Mouse (Mus musculus) liver, adult (tissue): Measurements from ENCODE around the gene Trmt112.

ENCODE experiments used
- GATA4 ChIP-seq: IDR thresholded peaks from 2 replicates; pipeline ENCODE4 v1.6.1; 2014; ENCODE audit warnings: mild to moderate bottlenecking, low read length; ENCODE audit not compliant: insufficient replicate concordance

The Trmt112 gene

DNA sequence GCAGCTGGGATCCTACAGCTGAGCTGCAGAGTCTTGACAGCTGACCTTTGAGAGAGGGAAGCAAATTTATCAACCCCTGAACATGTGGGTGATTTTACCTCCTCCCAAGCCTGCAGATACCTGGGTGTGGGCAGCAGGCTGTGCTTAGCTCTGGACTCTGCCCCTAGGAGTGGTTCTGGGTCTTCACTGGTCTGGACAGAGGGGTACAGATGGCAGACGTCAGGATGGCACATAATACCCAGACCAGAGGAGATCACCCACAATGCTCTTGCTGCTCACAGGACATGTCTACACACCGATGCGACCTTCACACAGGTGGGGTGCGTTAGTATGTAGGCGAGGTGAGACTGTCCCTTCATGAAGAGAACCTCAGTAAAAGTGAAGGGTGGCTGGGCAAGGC, 40.0 kb downstream of the Trmt112 start:
- TF ChIP-seq GATA4, result no peak

DNA sequence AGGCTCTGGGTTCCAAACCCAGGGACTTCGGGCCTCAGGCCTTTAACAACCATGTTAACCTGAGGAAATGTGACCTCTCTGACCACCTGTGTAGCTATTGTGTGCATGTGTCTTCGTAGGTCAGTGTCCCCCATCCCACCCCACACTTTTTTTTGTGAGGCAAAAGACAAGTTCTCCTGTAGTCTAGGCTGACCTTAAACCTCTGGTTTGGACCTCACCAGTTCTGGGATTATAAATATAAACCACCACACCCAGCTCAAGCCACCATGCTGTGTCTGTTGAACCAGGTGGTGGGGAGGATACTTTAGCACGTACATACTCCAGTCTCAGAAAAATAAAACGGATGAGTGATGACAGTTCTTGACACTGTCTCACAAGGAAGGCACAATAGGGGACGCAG, 40.5 kb downstream of the Trmt112 start:
- TF ChIP-seq GATA4, result no peak

DNA sequence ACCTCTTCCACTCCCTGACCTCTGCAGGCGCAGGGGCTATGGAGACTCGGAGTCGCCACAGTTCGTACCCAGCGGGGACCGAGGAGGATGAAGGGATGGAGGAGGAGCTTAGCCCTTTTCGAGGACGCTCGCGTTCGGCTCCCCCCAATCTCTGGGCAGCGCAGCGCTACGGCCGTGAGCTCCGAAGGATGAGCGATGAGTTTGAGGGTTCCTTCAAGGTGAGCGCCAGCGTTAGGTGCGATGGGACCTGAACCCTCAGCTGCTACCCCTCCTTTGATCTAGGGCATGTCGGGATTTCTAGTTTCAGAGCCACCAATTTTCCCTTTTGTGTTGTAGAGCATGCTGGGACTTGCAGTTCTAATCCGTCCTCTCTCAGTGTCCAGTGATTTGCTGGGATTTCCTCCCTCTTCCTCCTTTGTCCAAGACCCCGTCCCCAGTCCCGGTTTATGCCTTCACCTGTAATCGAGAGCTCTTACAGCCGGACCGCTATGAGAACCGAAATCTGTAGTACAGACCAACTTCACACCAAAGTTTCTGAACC, 41.2 kb downstream of the Trmt112 start:
- TF ChIP-seq GATA4, result no peak

DNA sequence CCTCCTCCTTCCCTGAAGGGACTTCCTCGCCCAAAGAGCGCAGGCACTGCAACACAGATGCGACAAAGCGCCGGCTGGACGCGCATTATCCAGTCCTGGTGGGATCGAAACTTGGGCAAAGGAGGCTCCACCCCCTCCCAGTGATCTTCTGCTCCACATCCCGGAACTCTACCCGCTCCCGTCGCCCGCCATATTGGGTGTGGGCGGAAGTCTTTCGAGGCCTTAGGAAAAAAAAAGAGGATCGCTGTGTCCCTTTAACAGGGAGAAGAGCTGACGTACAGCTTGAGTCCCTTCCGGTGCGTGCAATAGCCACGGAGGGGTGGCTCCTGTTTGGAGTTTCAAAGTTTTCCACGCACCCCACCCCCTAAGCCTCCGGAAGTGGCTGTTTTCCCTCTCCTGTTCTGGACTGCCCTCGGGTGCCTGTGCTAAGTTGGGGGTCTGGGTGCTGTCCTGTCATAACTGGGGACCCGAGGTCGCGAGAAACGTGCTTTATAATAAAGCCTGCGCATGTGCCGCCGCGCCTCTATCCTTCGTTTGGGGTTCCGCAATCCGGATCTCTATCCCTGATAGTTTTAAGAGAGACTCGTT, 42.0 kb downstream of the Trmt112 start:
- TF ChIP-seq GATA4, result no peak; the same call in 1 of the 2 replicates

DNA sequence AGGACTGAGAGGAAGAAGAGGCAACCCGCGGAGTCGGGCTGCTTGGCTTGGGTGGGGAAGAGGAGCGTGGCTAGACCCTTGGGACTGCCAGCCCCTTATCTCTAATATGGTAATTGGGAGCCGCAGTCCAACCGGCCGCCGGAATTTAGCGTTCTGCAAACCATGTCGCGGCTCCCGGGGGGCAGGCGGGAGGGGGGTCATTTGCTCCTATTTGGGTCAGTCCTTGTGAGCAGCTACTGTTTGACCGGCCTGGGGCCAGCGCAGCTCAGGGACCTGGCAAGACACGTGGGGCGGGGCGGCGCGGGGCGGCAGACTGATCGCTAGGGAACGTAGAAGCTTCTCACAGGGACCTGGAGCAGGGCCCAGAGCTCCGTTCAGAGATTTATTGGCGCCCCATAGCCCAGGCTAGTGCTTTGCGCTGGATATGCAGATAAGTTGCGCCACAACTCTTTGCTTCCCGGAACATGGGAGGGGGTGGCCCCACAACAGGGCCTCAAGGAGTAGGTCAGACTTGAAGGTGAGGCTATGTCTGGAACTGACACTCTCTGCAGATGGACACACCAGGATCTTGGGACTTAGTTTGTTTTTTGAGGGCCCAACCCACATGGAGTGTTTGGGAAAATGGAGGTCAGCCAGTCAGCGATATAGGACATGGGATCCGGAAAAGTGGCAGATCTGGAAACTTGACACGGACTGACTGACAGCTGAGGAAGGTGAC, 42.7 kb downstream of the Trmt112 start:
- TF ChIP-seq GATA4, result 0 out of 2 replicates have a peak, but pooled peaks have one; percentile 34

DNA sequence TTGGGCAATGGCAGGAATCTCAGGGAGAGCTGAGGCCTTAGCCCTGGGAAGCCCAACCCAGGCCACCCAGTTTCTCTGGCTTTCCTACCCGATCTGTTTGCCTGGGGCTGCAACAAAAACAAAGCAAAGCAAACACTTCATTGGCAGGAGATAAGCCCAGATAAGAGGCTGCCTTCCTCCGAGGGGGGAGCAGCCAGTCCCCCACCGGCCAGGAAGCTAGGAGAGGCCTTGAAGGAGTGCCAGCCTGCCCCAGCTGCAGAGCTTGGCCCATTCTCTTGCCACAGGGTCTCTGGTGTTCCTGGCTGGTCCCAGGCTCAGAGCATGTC, 43.2 kb downstream of the Trmt112 start:
- peak; percentile 98 for TF ChIP-seq GATA4

DNA sequence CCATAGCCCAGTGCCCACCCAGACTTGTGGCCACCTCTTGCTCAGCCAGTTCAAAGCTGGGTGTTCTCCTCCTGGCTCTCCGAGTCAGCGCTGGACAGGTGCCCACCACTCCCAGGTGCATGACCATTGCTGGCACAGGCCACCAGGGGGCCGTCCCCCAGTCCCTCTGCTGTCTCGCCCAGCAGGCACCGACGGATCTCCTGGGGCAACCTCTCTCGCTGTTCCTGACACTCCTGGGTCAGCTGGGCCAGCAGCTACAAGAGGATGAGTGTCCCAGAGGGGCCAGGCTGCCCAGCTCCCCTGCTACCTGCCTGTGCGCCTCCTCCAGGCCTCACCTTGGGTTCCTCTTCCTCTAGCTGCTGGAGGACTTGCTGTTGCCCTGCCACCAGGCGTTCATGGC, 44.5 kb downstream of the Trmt112 start:
- no peak for TF ChIP-seq GATA4

DNA sequence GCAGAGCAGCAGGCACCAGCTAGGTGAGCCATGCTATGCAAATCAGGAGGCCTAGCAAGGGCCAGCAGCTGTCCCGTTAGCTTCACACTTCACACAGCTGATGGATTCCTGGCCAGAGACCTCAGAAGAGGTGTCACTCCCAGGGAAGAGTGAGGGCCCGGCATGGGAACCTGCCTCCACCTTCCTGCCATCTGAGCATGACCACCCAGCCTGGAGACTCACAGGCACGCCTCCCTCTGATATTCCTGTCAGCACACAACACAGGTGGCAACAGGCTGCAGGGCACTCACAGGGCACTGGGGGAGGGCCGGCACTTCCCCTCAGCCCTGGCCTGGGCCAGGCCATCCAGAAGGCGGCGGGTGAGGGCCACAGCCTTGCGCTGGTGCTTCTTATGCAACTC, 45.9 kb downstream of the Trmt112 start:
- TF ChIP-seq GATA4, result no peak

DNA sequence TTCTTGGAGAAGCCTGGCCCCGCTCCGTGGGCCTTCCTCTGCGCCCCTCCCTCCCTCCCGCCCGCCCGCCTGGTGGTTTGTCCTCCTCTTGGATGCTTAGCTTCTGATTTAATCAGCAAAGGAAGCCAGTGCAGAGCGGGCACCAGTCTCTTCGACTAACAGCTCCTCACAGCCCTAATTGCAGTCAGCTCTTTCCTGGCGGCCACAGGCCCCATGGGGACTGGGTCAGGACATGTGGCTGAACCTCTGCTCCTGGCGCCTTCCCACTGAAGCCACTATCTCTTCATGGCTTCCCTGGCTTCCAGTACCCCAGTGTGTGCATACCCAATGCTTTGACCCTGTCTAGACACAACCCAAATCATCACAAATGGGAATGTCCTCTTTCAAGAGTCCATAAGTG, 47.0 kb downstream of the Trmt112 start:
- TF ChIP-seq GATA4, result no peak
